Mouse (Mus musculus) neural tube, embryonic 15.5 days (tissue): ENCODE measurements at regions not wholly inside any gene's neighbourhood (a gene's known extent, or its start where the extent isn't known, plus 50 kb on each side); places are given as distances from the start of the nearest gene placed in this dataset.

Source experiments
- ATAC-seq: fragments of 200-750 bp; cut with Nextera tagmentation; 2 replicates; pipeline ENCODE4 v1.8.0; 2017; ENCODE audit warnings: mild to moderate bottlenecking, moderate TSS enrichment, moderate library complexity; ENCODE audit not compliant: low FRiP score
- H3K27ac ChIP-seq: fragments of 300-500 bp; sonication (generic); replicated peaks from 2 replicates; pipeline ENCODE4 v1.5.1; 2015; ENCODE audit warnings: mild to moderate bottlenecking, inconsistent platforms
- H3K27me3 ChIP-seq: fragments of 300-500 bp; sonication (generic); replicated peaks from 2 replicates; pipeline ENCODE4 v1.6.1; 2015; ENCODE audit warnings: inconsistent platforms
- H3K36me3 ChIP-seq: fragments of 300-500 bp; sonication (generic); 2 replicates; pipeline ENCODE4 v1.6.1; 2015; ENCODE audit warnings: inconsistent platforms
- H3K4me1 ChIP-seq: fragments of 300-500 bp; sonication (generic); 2 replicates; pipeline ENCODE4 v1.6.1; 2015; ENCODE audit warnings: inconsistent platforms
- H3K4me2 ChIP-seq: fragments of 300-500 bp; sonication (generic); 2 replicates; pipeline ENCODE4 v1.6.1; 2015; ENCODE audit warnings: inconsistent platforms, mild to moderate bottlenecking, moderate library complexity
- H3K4me3 ChIP-seq: fragments of 300-500 bp; sonication (generic); replicated peaks from 2 replicates; pipeline ENCODE4 v1.5.1; 2015; ENCODE audit warnings: mild to moderate bottlenecking, inconsistent platforms
- H3K9ac ChIP-seq: fragments of 300-500 bp; sonication (generic); replicated peaks from 2 replicates; pipeline ENCODE4 v1.6.1; 2015; ENCODE audit warnings: mild to moderate bottlenecking, inconsistent platforms
- H3K9me3 ChIP-seq: fragments of 300-500 bp; sonication (generic); replicated peaks from 2 replicates; pipeline ENCODE4 v1.6.1; 2016; ENCODE audit warnings: inconsistent platforms
- WGBS: fragments of 180-500 bp; shearing (Covaris S2); methylation state at CpG from one replicate; pipeline ENCODE4 v1.1.7; 2015; ENCODE audit warnings: mixed read lengths; 5-methylcytosine and 5-hydroxymethylcytosine counted together

DNA sequence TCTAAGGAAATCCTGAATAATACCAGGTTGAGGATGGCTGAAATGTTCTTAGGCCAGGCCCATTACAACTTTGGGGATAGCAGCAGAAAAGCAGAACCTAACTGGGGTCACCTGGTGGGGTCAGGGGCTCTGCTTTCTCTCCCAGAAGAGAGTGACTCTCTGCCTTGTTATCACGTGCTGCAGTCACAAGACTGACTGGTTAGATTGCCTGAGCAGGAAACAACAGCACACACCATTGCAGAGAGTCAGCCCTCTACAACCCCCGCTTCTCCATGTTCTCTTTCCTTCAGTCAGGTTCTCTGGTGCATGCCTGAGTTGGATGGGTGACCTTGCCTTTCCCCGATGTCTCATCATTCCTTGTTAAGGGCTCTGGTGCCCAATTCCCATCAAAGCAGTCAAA is 91.2 kb upstream of the Hsd17b12 start:
- no peak overlapping the region for H3K4me3 ChIP-seq
- ATAC-seq: no peak
- no peaks in the 10 kb centered on the region for H3K9me3 ChIP-seq
- H3K27ac ChIP-seq: no peak overlapping the region
- no peak overlapping the region for H3K9ac ChIP-seq
- H3K4me1 ChIP-seq: peaks cover 38% of the 10 kb centered on the region
- H3K4me2 ChIP-seq: no peak overlapping the region
- 59% methylated on average over 3 of the region's 3 CpGs for whole genome bisulfite sequencing
- peaks cover 12% of the 10 kb centered on the region for H3K27me3 ChIP-seq
- no peaks in the 10 kb centered on the region for H3K36me3 ChIP-seq

DNA sequence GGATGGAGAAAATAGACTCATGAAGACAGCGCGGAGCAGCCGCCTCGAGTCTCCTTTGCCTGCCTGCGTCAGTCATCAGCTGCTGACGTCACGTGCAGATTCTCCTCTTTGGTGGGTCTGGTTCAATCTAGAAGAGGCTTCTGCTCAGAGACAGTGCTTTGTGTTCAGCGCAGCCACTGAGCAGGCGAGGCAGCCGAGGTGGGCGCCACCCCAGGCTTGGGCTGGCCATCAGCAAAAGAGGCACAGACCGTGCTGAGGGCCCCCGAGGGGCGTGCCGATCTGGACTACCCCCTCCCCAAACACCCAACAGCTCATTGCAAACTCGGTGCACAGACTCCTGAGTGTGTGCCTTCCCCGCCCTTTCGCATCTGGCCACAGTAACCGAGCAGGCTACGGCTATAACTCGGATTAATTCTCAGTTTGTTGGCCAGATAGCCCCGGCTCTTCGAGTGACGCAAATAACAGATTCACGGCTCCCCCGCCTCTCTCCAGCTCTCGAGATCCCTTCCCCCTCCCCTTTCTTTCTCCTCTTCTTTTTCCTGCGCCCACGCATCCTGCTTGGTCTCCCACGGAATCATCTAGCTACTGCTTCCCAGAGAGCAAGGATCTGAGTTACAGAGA is 89.2 kb upstream of the Hsd17b12 start:
- Histone ChIP-seq H3K27ac (peak overlapping the region; percentile 96), H3K4me2 (peak overlapping the region; percentile 92), H3K9me3 (no peaks in the 10 kb centered on the region), H3K4me1 (peaks cover 57% of the 10 kb centered on the region), H3K4me3 (peak overlapping the region; percentile 52), H3K36me3 (no peaks in the 10 kb centered on the region), H3K27me3 (peaks cover 31% of the 10 kb centered on the region), H3K9ac (peak overlapping the region; percentile 61)
- peak; percentile 87 for ATAC-seq
- 0% methylated on average over 30 of the region's 30 CpGs for WGBS

- Histone ChIP-seq H3K27me3 (peaks cover 37% of the 10 kb centered on the region), H3K9me3 (no peaks in the 10 kb centered on the region), H3K4me2 (peak overlapping the region; percentile 92), H3K4me1 (peaks cover 63% of the 10 kb centered on the region), H3K36me3 (no peaks in the 10 kb centered on the region), H3K27ac (peak overlapping the region; percentile 96), H3K9ac (peak overlapping the region; percentile 61), H3K4me3 (peak overlapping the region; percentile 52)
- peak; percentile 27 for ATAC-seq
- 29% methylated on average over 9 of the region's 9 CpGs for WGBS
Measured at GRCm38 (mm10) chr2:94246180-94246611, 88.4 kb upstream of the Hsd17b12 start.

GRCm38 (mm10) chr2:94245305-94245959 is 87.7 kb upstream of the Hsd17b12 start:
- peaks cover 70% of the 10 kb centered on the region for H3K4me1 ChIP-seq

GRCm38 (mm10) chr2:94244140-94244539 is 86.4 kb upstream of the Hsd17b12 start:
- 2% methylated on average over 9 of the region's 9 CpGs for WGBS
- H3K9ac ChIP-seq: 0 out of 2 replicates have a peak overlapping the region, but pooled peaks have one; percentile 34
- H3K9me3 ChIP-seq: no peaks in the 10 kb centered on the region
- no peaks in the 10 kb centered on the region for H3K36me3 ChIP-seq
- H3K27me3 ChIP-seq: peaks cover 52% of the 10 kb centered on the region
- H3K4me1 ChIP-seq: peaks cover 83% of the 10 kb centered on the region
- peak overlapping the region; percentile 92 for H3K4me2 ChIP-seq
- ATAC-seq: no peak
- H3K4me3 ChIP-seq: peak overlapping the region; percentile 52
- H3K27ac ChIP-seq: no peak overlapping the region

More at GRCm38 (mm10) chr2:94245305-94245959, 87.7 kb upstream of the Hsd17b12 start:
- Histone ChIP-seq H3K9me3 (no peaks in the 10 kb centered on the region), H3K27ac (peak overlapping the region; percentile 96), H3K27me3 (peaks cover 39% of the 10 kb centered on the region), H3K4me3 (peak overlapping the region; percentile 52), H3K4me2 (peak overlapping the region; percentile 92), H3K36me3 (no peaks in the 10 kb centered on the region), H3K9ac (peak overlapping the region; percentile 61)
- WGBS: 1% methylated on average over 16 of the region's 16 CpGs
- peak; percentile 46 for ATAC-seq

DNA sequence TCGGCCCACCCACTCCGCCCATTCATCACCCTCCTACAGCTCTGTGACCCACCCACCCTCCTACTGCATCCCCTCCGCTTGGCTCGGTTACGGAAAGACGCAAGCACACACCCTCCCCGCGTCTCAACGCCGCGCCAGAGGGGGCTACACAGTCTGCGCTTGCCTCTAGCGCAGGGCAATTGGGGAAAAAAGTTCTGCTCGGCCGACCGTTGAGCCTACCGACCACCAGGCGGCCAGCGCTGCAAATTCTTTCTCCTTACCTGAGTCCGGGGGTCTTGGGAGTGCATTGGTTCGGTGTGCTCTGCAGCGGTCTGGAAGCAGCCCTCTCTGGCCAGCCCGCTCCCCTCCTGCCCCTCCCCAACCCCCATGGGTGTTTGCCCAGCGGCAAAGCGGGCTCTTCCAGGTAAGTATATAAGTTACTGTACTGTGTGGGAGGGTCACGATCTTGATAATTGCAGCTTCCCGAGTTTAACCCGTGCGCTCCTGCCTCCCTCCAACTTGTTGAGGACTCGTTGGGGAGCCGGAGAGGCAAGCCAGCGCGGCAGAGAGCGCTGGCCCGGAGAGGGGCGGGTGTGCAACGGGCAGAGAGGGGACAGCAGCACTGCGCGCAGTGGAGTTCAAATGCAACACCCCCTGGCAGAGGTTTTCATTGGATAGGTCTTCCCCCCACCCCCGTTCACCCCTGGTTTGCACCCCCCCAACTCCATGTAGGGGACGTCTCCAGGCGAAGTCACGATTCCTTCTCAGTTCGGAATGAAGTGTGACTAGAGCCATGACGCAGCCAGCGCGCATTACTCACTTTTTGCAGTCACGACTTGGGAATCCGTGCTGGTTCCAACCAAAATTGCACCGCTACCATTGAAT is 85.5 kb upstream of the Hsd17b12 start:
- no peak for ATAC-seq
- Histone ChIP-seq H3K9ac (peak overlapping the region; percentile 32), H3K27me3 (peaks cover 61% of the 10 kb centered on the region), H3K4me2 (peak overlapping the region; percentile 92), H3K27ac (no peak overlapping the region), H3K9me3 (no peaks in the 10 kb centered on the region), H3K36me3 (no peaks in the 10 kb centered on the region), H3K4me1 (peaks cover 80% of the 10 kb centered on the region), H3K4me3 (peak overlapping the region; percentile 52)
- WGBS: under 1% methylated on average over 50 of the region's 50 CpGs

DNA sequence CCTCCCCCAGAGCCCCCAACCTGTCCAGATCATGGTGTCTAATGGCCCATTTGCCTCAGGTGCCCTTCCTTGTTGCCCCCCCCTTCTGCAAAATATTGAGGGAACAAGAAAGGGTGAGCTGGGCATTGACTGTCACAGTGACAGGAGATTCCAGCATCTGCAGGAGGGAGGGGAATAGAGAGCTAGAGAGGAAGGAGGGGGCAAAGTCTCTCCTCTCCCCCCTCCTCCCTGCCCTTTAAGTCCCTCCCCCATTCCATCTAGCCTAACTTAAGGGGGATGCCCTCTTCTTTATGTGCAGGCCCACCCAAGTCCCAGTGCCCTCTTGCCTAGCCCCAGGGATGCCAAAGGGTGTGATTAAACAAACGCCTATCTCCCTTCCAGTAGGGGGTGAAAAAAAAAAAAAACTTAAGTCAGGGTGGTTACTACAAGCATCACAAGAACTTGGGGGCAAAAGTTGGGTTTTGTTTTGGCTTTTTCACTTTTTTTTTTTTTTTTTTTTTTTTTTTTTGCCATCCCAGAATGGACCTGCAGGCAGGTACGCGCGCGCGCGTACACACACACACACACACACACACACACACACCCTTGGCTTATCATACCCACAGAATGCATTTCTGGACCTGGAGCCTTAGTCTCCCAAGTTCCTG is 84.8 kb upstream of the Hsd17b12 start:
- Histone ChIP-seq H3K9ac (no peak overlapping the region), H3K4me2 (peak overlapping the region; percentile 92), H3K36me3 (no peaks in the 10 kb centered on the region), H3K4me3 (peak overlapping the region; percentile 52), H3K9me3 (no peaks in the 10 kb centered on the region), H3K27ac (no peak overlapping the region), H3K4me1 (peaks cover 72% of the 10 kb centered on the region), H3K27me3 (peaks cover 68% of the 10 kb centered on the region)
- no peak for ATAC-seq
- WGBS: 1% methylated on average over 7 of the region's 7 CpGs

DNA sequence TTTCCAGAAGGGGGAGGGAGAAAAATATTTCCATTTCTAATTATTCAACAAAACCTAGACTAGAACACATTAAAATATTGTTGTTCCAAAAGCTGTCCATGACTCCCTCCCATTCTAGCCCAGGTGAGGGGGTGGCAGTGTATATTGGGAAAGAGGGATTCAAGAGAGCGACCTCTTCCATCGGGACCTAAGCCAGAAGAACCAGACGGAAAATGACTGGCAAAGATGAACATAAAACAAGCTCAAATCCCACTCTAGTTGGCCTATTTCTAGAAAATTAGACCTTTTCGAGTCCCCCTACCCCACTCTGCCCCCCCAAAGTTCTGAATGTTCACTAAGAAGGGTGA is 84.3 kb upstream of the Hsd17b12 start:
- Histone ChIP-seq H3K36me3 (no peaks in the 10 kb centered on the region), H3K9ac (no peak overlapping the region), H3K27ac (no peak overlapping the region), H3K4me2 (peak overlapping the region; percentile 92), H3K9me3 (no peaks in the 10 kb centered on the region), H3K4me3 (peak overlapping the region; percentile 52), H3K27me3 (peaks cover 69% of the 10 kb centered on the region), H3K4me1 (peaks cover 67% of the 10 kb centered on the region)
- under 1% methylated on average over 4 of the region's 4 CpGs for WGBS
- ATAC-seq: no peak

DNA sequence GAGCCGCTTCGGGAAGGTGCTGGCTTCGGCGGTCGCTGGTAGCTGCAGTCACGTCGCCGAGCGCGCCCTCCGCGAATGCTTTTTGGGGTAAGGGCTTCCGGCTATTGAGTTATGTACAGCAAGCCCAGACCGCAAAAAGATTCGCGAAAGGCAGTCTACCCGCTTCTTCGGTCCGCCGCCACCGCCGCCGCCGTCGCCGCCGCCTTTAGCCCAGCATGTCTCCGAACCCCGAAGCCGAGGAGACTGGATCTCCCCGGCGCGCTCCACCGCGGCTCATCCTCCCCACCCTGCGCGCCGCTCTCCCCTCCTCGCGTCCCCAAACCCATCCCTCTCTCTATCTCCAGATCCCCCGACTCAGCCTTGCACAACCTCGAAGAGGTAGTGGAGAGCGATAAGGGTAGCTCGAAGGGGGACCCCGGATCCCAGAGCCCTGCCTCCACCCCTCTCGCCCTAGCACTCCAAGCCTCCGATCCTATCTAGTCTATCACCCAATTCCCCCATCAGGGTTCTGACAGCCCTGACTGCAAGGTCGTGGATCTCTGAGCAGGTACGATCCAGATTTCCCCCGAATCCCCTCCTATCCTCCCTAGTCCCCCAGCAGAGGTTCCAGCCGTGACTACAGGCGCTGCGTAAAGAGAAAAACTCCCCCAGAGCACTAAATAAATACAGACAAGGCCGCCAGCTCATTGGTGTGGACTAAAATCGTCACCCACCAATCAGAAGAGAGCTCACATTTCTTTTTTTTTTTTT is 83.7 kb upstream of the Hsd17b12 start:
- Histone ChIP-seq H3K27me3 (peaks cover 69% of the 10 kb centered on the region), H3K9ac (peak overlapping the region; percentile 64), H3K27ac (peak overlapping the region; percentile 67), H3K4me3 (peak overlapping the region; percentile 52), H3K9me3 (no peaks in the 10 kb centered on the region), H3K4me2 (peak overlapping the region; percentile 92), H3K4me1 (peaks cover 65% of the 10 kb centered on the region), H3K36me3 (no peaks in the 10 kb centered on the region)
- WGBS: under 1% methylated on average over 51 of the region's 55 CpGs
- ATAC-seq: peak; percentile 46

- 2% methylated on average over 17 of the region's 17 CpGs for WGBS
- no peaks in the 10 kb centered on the region for H3K9me3 ChIP-seq
- ATAC-seq: no peak
- peak overlapping the region; percentile 64; the same call in 1 of the 2 replicates for H3K9ac ChIP-seq
- H3K4me2 ChIP-seq: peak overlapping the region; percentile 92
- H3K27me3 ChIP-seq: peaks cover 69% of the 10 kb centered on the region
- H3K4me1 ChIP-seq: peaks cover 60% of the 10 kb centered on the region
- H3K4me3 ChIP-seq: peak overlapping the region; percentile 52
- no peaks in the 10 kb centered on the region for H3K36me3 ChIP-seq
- no peak overlapping the region for H3K27ac ChIP-seq
Measured at GRCm38 (mm10) chr2:94240411-94240810, 82.6 kb upstream of the Hsd17b12 start.
